Mouse (Mus musculus) liver, embryonic 11.5 days (tissue): Measurements from ENCODE around the gene Wfikkn1. TPM values are rescaled to one million over a fixed set of nuclear protein-coding genes. Genes with fewer than 3 reads are reported as not detected.
A peak's percentile ranks its signal among the peaks of the same experiment; 100 is the strongest.

Experiments
- ATAC-seq: fragments of 200-750 bp; cut with Nextera tagmentation; replicated peaks from 2 replicates; pipeline ENCODE4 v1.8.0; 2017; ENCODE audit warnings: moderate number of reproducible peaks, mild to moderate bottlenecking, moderate TSS enrichment, moderate library complexity; ENCODE audit not compliant: low FRiP score
- DNase-seq: peaks from one replicate; pipeline ENCODE4 v3.0.0-alpha.2; 2017; ENCODE audit warnings: low spot score
- H3K27ac ChIP-seq: fragments of 300-500 bp; sonication (generic); 2 replicates; pipeline ENCODE4 v1.5.1; 2014; ENCODE audit warnings: mild to moderate bottlenecking, low read depth, low read length, control low read depth
- H3K27me3 ChIP-seq: fragments of 300-500 bp; sonication (generic); replicated peaks from 2 replicates; pipeline ENCODE4 v1.6.1; 2014; ENCODE audit warnings: low read length, mixed read lengths; ENCODE audit not compliant: control insufficient read depth, insufficient read depth
- H3K36me3 ChIP-seq: fragments of 300-500 bp; sonication (generic); 2 replicates; pipeline ENCODE4 v1.6.1; 2014; ENCODE audit warnings: mild to moderate bottlenecking, low read length, moderate library complexity, mixed read lengths; ENCODE audit not compliant: control insufficient read depth, insufficient read depth
- H3K4me1 ChIP-seq: fragments of 300-500 bp; sonication (generic); replicated peaks from 2 replicates; pipeline ENCODE4 v1.6.1; 2014; ENCODE audit warnings: low read length, mixed read lengths; ENCODE audit not compliant: control insufficient read depth, insufficient read depth
- H3K4me2 ChIP-seq: fragments of 300-500 bp; sonication (generic); 2 replicates; pipeline ENCODE4 v1.6.1; 2014; ENCODE audit warnings: mild to moderate bottlenecking, control low read depth, moderate library complexity
- H3K4me3 ChIP-seq: fragments of 300-500 bp; sonication (generic); 2 replicates; pipeline ENCODE4 v1.5.1; 2014; ENCODE audit warnings: low read depth, low read length, control low read depth
- H3K9ac ChIP-seq: fragments of 300-500 bp; sonication (generic); 2 replicates; pipeline ENCODE4 v1.6.1; 2014; ENCODE audit warnings: low read depth, low read length, control low read depth
- H3K9me3 ChIP-seq: fragments of 300-500 bp; sonication (generic); 2 replicates; pipeline ENCODE4 v1.6.1; 2016; ENCODE audit warnings: low read length, inconsistent platforms, mixed read lengths; ENCODE audit not compliant: control insufficient read depth
- WGBS: fragments of 180-500 bp; shearing (Covaris S2); extraction: QIAGEN DNeasy Blood & Tissue Kit; methylation state at CpG from one replicate; pipeline ENCODE4 v1.1.7; 2014; 5-methylcytosine and 5-hydroxymethylcytosine counted together
- polyA plus RNA-seq: library from polyadenylated mRNA; unstranded; fragments of >200 nt; fragmentation: Nextera tagmentation; extraction: Ambion mirVana; gene quantifications from 2 replicates; pipeline ENCODE4 v1.2.1, GENCODE M21; 2014

The Wfikkn1 gene
- polyA plus RNA-seq, 1 experiment from 2014 or later = 2.1 TPM

- no peaks in the 10 kb centered on the region for H3K9me3 ChIP-seq
- no peak overlapping the region for H3K9ac ChIP-seq
- ATAC-seq (peak; percentile 68; the same call in 1 of the 2 replicates), DNase-seq (no peak)
- H3K4me2 ChIP-seq = no peak overlapping the region
- no peak overlapping the region for H3K27ac ChIP-seq
- H3K36me3 ChIP-seq = no peaks in the 10 kb centered on the region
- no peaks in the 10 kb centered on the region for H3K27me3 ChIP-seq
- no peak overlapping the region for H3K4me3 ChIP-seq
- 32% methylated on average over 2 of the region's 2 CpGs for WGBS
- peaks cover 14% of the 10 kb centered on the region for H3K4me1 ChIP-seq
Observed at GRCm38 (mm10) chr17:25893975-25894617, 13.4 kb upstream of the Wfikkn1 start.

DNA sequence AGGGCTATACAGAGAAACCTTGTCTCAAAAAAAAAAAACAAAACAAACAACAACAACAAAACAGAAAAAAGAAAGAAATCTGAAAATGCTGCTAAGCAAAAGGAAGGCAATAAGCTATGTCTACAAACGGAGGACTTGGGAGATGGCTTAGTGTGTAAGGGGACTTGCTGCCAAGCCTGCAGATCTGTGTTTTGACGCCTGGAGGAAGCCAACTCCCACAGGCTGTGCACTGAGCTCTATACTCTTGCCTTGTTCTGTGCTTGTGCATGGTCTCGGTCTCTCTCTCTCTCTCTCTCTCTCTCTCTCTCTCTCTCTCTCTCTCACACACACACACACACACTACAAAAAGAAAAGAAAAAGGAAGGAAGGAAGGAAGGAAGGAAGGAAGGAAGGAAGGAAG lies 8.2 kb upstream of the Wfikkn1 start:
- Histone ChIP-seq H3K36me3 (peaks cover 7% of the 10 kb centered on the region), H3K4me1 (no peaks in the 10 kb centered on the region), H3K9ac (no peak overlapping the region), H3K9me3 (no peaks in the 10 kb centered on the region), H3K27ac (no peak overlapping the region), H3K4me3 (no peak overlapping the region), H3K4me2 (no peak overlapping the region), H3K27me3 (no peaks in the 10 kb centered on the region)
- DNase-seq (no peak), ATAC-seq (no peak)
- 82% methylated on average over 3 of the region's 3 CpGs for WGBS

GRCm38 (mm10) chr17:25887467-25887866 lies 6.8 kb upstream of the Wfikkn1 start:
- Histone ChIP-seq H3K4me1 (peaks cover 1% of the 10 kb centered on the region), H3K4me3 (no peak overlapping the region), H3K4me2 (no peak overlapping the region), H3K36me3 (peaks cover 14% of the 10 kb centered on the region), H3K9ac (no peak overlapping the region), H3K27me3 (no peaks in the 10 kb centered on the region), H3K9me3 (no peaks in the 10 kb centered on the region), H3K27ac (no peak overlapping the region)
- WGBS = 73% methylated on average over 10 of the region's 10 CpGs
- ATAC-seq (no peak), DNase-seq (no peak)

DNA sequence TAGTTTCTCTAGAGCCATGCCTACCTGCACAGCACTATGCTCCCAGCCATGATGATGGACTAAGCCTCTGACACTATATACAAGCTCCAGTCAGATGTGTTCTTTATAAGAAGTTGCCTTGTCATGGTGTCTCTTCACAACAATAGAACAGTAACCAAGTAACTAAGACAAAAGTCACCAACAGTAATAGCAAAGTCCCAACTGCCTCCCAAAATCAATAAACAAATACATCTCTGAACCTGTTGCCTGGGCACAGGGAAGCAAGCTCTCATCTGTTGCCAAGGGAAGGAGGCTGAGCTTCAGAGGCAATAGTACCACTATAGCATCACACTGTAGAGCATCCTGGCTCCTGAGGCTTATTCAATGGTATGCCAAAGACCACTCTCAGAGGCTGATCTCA lies 6.1 kb upstream of the Wfikkn1 start:
- H3K9ac ChIP-seq = no peak overlapping the region
- no peaks in the 10 kb centered on the region for H3K9me3 ChIP-seq
- no peak overlapping the region for H3K4me2 ChIP-seq
- H3K27ac ChIP-seq = no peak overlapping the region
- DNase-seq (no peak), ATAC-seq (no peak)
- H3K4me1 ChIP-seq = peaks cover 8% of the 10 kb centered on the region
- no peaks in the 10 kb centered on the region for H3K27me3 ChIP-seq
- H3K36me3 ChIP-seq = peaks cover 14% of the 10 kb centered on the region
- H3K4me3 ChIP-seq = no peak overlapping the region

DNA sequence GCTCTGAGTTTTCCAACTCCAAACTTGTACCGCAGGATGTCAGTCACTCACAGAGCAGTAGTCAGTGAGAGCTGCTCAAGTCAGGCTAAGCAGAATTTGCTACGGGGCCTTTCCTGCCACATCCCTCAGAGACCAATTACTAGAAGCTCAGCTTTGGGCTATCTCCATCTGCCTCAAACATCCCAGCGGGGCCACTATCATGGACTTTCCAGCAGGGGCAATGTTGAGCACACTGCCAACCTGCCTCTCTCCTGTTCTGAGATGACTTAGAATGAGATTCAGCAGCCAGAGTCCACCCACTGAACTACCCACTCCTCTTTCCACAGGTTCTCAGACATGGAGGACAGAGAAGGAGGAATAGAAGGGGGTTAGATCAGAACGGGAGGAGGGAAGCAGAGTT lies 5.0 kb upstream of the Wfikkn1 start:
- no peaks in the 10 kb centered on the region for H3K27me3 ChIP-seq
- DNase-seq (no peak), ATAC-seq (0 out of 2 replicates have a peak, but pooled peaks have one; percentile 30)
- H3K4me3 ChIP-seq = no peak overlapping the region
- no peak overlapping the region for H3K4me2 ChIP-seq
- no peak overlapping the region for H3K9ac ChIP-seq
- H3K9me3 ChIP-seq = no peaks in the 10 kb centered on the region
- peaks cover 14% of the 10 kb centered on the region for H3K36me3 ChIP-seq
- 62% methylated on average over 4 of the region's 4 CpGs for WGBS
- no peak overlapping the region for H3K27ac ChIP-seq
- H3K4me1 ChIP-seq = peaks cover 19% of the 10 kb centered on the region

DNA sequence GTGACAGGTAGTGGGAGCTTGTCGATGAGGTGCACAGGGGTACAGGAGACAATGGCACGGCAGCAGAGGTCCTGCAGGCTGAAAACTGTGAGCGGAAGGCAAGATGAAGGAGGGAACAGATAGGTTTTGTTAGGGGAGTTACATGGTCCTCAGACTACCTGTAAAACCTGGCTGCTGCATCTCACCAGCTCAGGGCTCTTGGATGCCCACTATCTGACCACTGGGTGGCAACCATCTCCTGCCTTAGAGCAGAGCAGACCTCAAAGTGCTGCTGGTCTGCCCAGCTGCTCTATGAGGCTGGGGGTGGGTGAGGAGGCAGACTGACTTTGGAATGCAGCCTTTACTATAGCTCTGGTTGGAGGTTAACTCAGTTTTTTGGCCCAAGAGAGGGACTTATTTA lies 3.2 kb upstream of the Wfikkn1 start:
- Histone ChIP-seq H3K4me3 (no peak overlapping the region), H3K27ac (no peak overlapping the region), H3K9ac (no peak overlapping the region), H3K9me3 (no peaks in the 10 kb centered on the region), H3K27me3 (no peaks in the 10 kb centered on the region), H3K4me2 (no peak overlapping the region), H3K4me1 (peaks cover 28% of the 10 kb centered on the region), H3K36me3 (peaks cover 16% of the 10 kb centered on the region)
- DNase-seq (no peak), ATAC-seq (no peak)
- 92% methylated on average over 3 of the region's 3 CpGs for WGBS

DNA sequence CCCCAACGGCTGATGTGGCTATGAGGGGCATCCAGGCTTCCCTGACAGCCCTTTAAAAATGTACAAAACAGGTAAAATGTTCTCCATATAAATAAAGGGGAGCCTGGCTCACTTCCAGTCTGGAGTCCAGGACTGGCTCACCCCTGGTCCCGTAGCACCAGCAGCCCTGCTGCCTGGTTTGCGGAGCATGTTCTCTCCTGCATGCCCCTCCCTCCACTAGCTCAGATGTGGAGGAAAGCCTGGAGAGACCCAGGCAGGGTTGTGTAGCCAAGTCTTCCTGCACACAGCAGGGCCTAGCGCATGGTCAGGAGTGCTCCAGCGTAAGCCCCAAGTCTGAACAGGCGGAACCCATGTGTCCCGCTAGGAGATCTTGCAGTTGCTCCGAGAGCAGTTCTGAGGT lies 2.6 kb upstream of the Wfikkn1 start:
- H3K4me1 ChIP-seq = peaks cover 30% of the 10 kb centered on the region
- no peaks in the 10 kb centered on the region for H3K9me3 ChIP-seq
- no peak overlapping the region for H3K27ac ChIP-seq
- DNase-seq (no peak), ATAC-seq (no peak)
- H3K27me3 ChIP-seq = no peaks in the 10 kb centered on the region
- peaks cover 17% of the 10 kb centered on the region for H3K36me3 ChIP-seq
- H3K9ac ChIP-seq = no peak overlapping the region
- H3K4me2 ChIP-seq = no peak overlapping the region
- H3K4me3 ChIP-seq = no peak overlapping the region
- WGBS = 91% methylated on average over 8 of the region's 8 CpGs

- Histone ChIP-seq H3K4me1 (peaks cover 30% of the 10 kb centered on the region), H3K9me3 (no peaks in the 10 kb centered on the region), H3K27ac (peak overlapping the region; percentile 62; the same call in 1 of the 2 replicates), H3K36me3 (peaks cover 17% of the 10 kb centered on the region), H3K4me2 (no peak overlapping the region), H3K4me3 (no peak overlapping the region), H3K27me3 (no peaks in the 10 kb centered on the region), H3K9ac (0 out of 2 replicates have a peak overlapping the region, but pooled peaks have one; percentile 7)
- no peak for DNase-seq
- 41% methylated on average over 5 of the region's 5 CpGs for WGBS
- peak; percentile 50 for ATAC-seq
Observed at GRCm38 (mm10) chr17:25882306-25882705, 1.6 kb upstream of the Wfikkn1 start.

- WGBS = 56% methylated on average over 4 of the region's 4 CpGs
Observed at GRCm38 (mm10) chr17:25881691-25882090, 1.0 kb upstream of the Wfikkn1 start.

More at GRCm38 (mm10) chr17:25881691-25882090, 1.0 kb upstream of the Wfikkn1 start:
- no peaks in the 10 kb centered on the region for H3K9me3 ChIP-seq
- peak overlapping the region; percentile 62 for H3K27ac ChIP-seq
- H3K9ac ChIP-seq = no peak overlapping the region
- H3K27me3 ChIP-seq = no peaks in the 10 kb centered on the region
- peaks cover 17% of the 10 kb centered on the region for H3K36me3 ChIP-seq
- ATAC-seq = no peak
- peaks cover 35% of the 10 kb centered on the region for H3K4me1 ChIP-seq
- DNase-seq = no peak
- no peak overlapping the region for H3K4me3 ChIP-seq
- H3K4me2 ChIP-seq = no peak overlapping the region
